Mouse (Mus musculus) myocyte (in vitro differentiated cells): ENCODE measurements at regions not wholly inside any gene's neighbourhood (a gene's known extent, or its start where the extent isn't known, plus 50 kb on each side); places are given as distances from the start of the nearest gene placed in this dataset.

Source experiments
- H3K27me3 ChIP-seq: one replicate; pipeline ENCODE4 v1.6.1; 2011; ENCODE audit not compliant: control insufficient read depth, insufficient read depth, insufficient read length
- H3K36me3 ChIP-seq: one replicate; pipeline ENCODE4 v1.6.1; 2011; ENCODE audit not compliant: control insufficient read depth, insufficient read depth
- H3K4me2 ChIP-seq: one replicate; pipeline ENCODE4 v1.6.1; 2011; ENCODE audit warnings: low read depth, control low read depth
- H3K4me3 ChIP-seq: one replicate; pipeline ENCODE4 v1.5.1; 2011; ENCODE audit warnings: mild to moderate bottlenecking, control low read depth, moderate library complexity
- H3K79me2 ChIP-seq: one replicate; pipeline ENCODE4 v1.6.1; 2011; ENCODE audit not compliant: control insufficient read depth, insufficient read depth
- H3ac ChIP-seq: one replicate; pipeline ENCODE4 v1.6.1; 2011; ENCODE audit not compliant: control insufficient read depth, insufficient read length
- CEBPB ChIP-seq: IDR thresholded peaks from 2 replicates; pipeline ENCODE4 v1.6.1; 2011; ENCODE audit warnings: mild to moderate bottlenecking, moderate library complexity; ENCODE audit not compliant: poor library complexity, insufficient read depth, severe bottlenecking
- E2F4 ChIP-seq: IDR thresholded peaks from one replicate; pipeline ENCODE4 v1.6.1; 2011; ENCODE audit warnings: mild to moderate bottlenecking, control low read depth, moderate library complexity; ENCODE audit not compliant: insufficient read depth
- MAX ChIP-seq: IDR thresholded peaks from one replicate; pipeline ENCODE4 v1.6.1; 2011; ENCODE audit warnings: low read depth, mild to moderate bottlenecking, control low read depth
- MYOD1 ChIP-seq, 3 experiments: IDR thresholded peaks; one replicate each; pipeline ENCODE4 v1.6.1; 2011; ENCODE audit warnings: control low read depth in 2 of 3, low read depth in 2 of 3, mild to moderate bottlenecking in 2 of 3, moderate library complexity in 1 of 3; ENCODE audit not compliant: insufficient read length in 2 of 3, control insufficient read depth in 1 of 3
- MYOG ChIP-seq, 3 experiments: IDR thresholded peaks; one replicate each; pipeline ENCODE4 v1.6.1; 2011; ENCODE audit warnings: control low read depth in 2 of 3, low read depth in 2 of 3, mild to moderate bottlenecking in 2 of 3; ENCODE audit not compliant: insufficient read length in 2 of 3, control insufficient read depth in 1 of 3, insufficient read depth in 1 of 3
- POLR2A ChIP-seq: IDR thresholded peaks from one replicate; pipeline ENCODE4 v1.6.1; 2011; ENCODE audit warnings: low read depth, mild to moderate bottlenecking, control low read depth, moderate library complexity; ENCODE audit not compliant: insufficient read length
- POLR2AphosphoS2 ChIP-seq: IDR thresholded peaks from one replicate; pipeline ENCODE4 v1.6.1; 2011; ENCODE audit warnings: low read depth, control low read depth; ENCODE audit not compliant: insufficient read length
- REST ChIP-seq: IDR thresholded peaks from one replicate; pipeline ENCODE4 v1.6.1; 2011; ENCODE audit warnings: mild to moderate bottlenecking, control low read depth, moderate library complexity; ENCODE audit not compliant: insufficient read depth, insufficient read length
- SRF ChIP-seq: IDR thresholded peaks from one replicate; pipeline ENCODE4 v1.6.1; 2011; ENCODE audit warnings: low read depth; ENCODE audit not compliant: control insufficient read depth, insufficient read length
- TCF12 ChIP-seq: IDR thresholded peaks from one replicate; pipeline ENCODE4 v1.6.1; 2011; ENCODE audit warnings: mild to moderate bottlenecking, control low read depth; ENCODE audit not compliant: poor library complexity, insufficient read depth, severe bottlenecking
- TCF3 ChIP-seq: IDR thresholded peaks from one replicate; pipeline ENCODE4 v1.6.1; 2011; ENCODE audit warnings: low read depth, control low read depth; ENCODE audit not compliant: insufficient read length
- USF1 ChIP-seq: IDR thresholded peaks from one replicate; pipeline ENCODE4 v1.6.1; 2011; ENCODE audit warnings: low read depth, mild to moderate bottlenecking, control low read depth, moderate library complexity

GRCm38 (mm10) chr10:66150966-66151365 lies 945.0 kb upstream of the Jmjd1c start:
- no peak for TF ChIP-seq USF1
- TF ChIP-seq POLR2A = no peak
- TF ChIP-seq MYOG (IDR thresholded peaks at IDR 0.05; ENCODE audit: control insufficient read depth in 1 of 3, insufficient read depth in 1 of 3, insufficient read length in 2 of 3, low read depth in 2 of 3) = no peak
- no peak for TF ChIP-seq REST
- TF ChIP-seq CEBPB = no peak
- no peak for TF ChIP-seq POLR2AphosphoS2
- TF ChIP-seq MYOD1 (IDR thresholded peaks at IDR 0.05; ENCODE audit: control insufficient read depth in 1 of 3, insufficient read length in 2 of 3, low read depth in 2 of 3) = no peak
- no peak for TF ChIP-seq E2F4

GRCm38 (mm10) chr10:66152777-66153176 lies 943.1 kb upstream of the Jmjd1c start:
- Histone ChIP-seq H3ac (no peak overlapping the region), H3K36me3 (no peaks in the 10 kb centered on the region), H3K4me3 (no peak overlapping the region), H3K79me2 (no peaks in the 10 kb centered on the region), H3K4me2 (no peak overlapping the region), H3K27me3 (no peaks in the 10 kb centered on the region)
- TF ChIP-seq MYOG (IDR thresholded peaks at IDR 0.05; ENCODE audit: control insufficient read depth in 1 of 3, insufficient read depth in 1 of 3, insufficient read length in 2 of 3, low read depth in 2 of 3) = no peak
- TF ChIP-seq SRF = no peak
- no peak for TF ChIP-seq POLR2AphosphoS2
- TF ChIP-seq TCF12 = no peak
- no peak for TF ChIP-seq REST
- no peak for TF ChIP-seq MAX
- TF ChIP-seq USF1 = no peak
- TF ChIP-seq TCF3 = no peak
- TF ChIP-seq E2F4 = no peak
- no peak for TF ChIP-seq POLR2A
- TF ChIP-seq CEBPB = no peak
- TF ChIP-seq MYOD1 (IDR thresholded peaks at IDR 0.05; ENCODE audit: control insufficient read depth in 1 of 3, insufficient read length in 2 of 3, low read depth in 2 of 3) = no peak

More at GRCm38 (mm10) chr10:66150966-66151365, 945.0 kb upstream of the Jmjd1c start:
- Histone ChIP-seq H3ac (no peak overlapping the region), H3K27me3 (no peaks in the 10 kb centered on the region), H3K79me2 (no peaks in the 10 kb centered on the region), H3K4me3 (no peak overlapping the region), H3K4me2 (no peak overlapping the region), H3K36me3 (no peaks in the 10 kb centered on the region)

GRCm38 (mm10) chr10:66160916-66161556 lies 934.9 kb upstream of the Jmjd1c start:
- H3K4me3 ChIP-seq = no peak overlapping the region
- no peak for TF ChIP-seq E2F4
- TF ChIP-seq REST = no peak
- TF ChIP-seq MYOD1 (IDR thresholded peaks at IDR 0.05; ENCODE audit: control insufficient read depth in 1 of 3, insufficient read length in 2 of 3, low read depth in 2 of 3) = no peak
- TF ChIP-seq TCF12 = no peak
- TF ChIP-seq TCF3 = no peak
- TF ChIP-seq USF1 = no peak
- TF ChIP-seq CEBPB = no peak
- no peak for TF ChIP-seq POLR2A
- TF ChIP-seq POLR2AphosphoS2 = no peak
- TF ChIP-seq MAX = no peak
- TF ChIP-seq SRF = no peak
- no peak for TF ChIP-seq MYOG (IDR thresholded peaks at IDR 0.05; ENCODE audit: control insufficient read depth in 1 of 3, insufficient read depth in 1 of 3, insufficient read length in 2 of 3, low read depth in 2 of 3)
- no peak overlapping the region for H3K4me2 ChIP-seq
- no peaks in the 10 kb centered on the region for H3K79me2 ChIP-seq
- no peaks in the 10 kb centered on the region for H3K36me3 ChIP-seq
- no peaks in the 10 kb centered on the region for H3K27me3 ChIP-seq
- H3ac ChIP-seq = no peak overlapping the region

GRCm38 (mm10) chr10:66172803-66173202 lies 923.1 kb upstream of the Jmjd1c start:
- Histone ChIP-seq H3K27me3 (no peaks in the 10 kb centered on the region), H3K36me3 (no peaks in the 10 kb centered on the region), H3K4me2 (no peak overlapping the region), H3K4me3 (no peak overlapping the region), H3K79me2 (no peaks in the 10 kb centered on the region), H3ac (no peak overlapping the region)
- no peak for TF ChIP-seq POLR2AphosphoS2
- no peak for TF ChIP-seq E2F4
- TF ChIP-seq USF1 = no peak
- TF ChIP-seq TCF12 = no peak
- TF ChIP-seq SRF = no peak
- no peak for TF ChIP-seq MYOD1 (IDR thresholded peaks at IDR 0.05; ENCODE audit: control insufficient read depth in 1 of 3, insufficient read length in 2 of 3, low read depth in 2 of 3)
- TF ChIP-seq POLR2A = no peak
- no peak for TF ChIP-seq CEBPB
- TF ChIP-seq MYOG (IDR thresholded peaks at IDR 0.05; ENCODE audit: control insufficient read depth in 1 of 3, insufficient read depth in 1 of 3, insufficient read length in 2 of 3, low read depth in 2 of 3) = no peak
- no peak for TF ChIP-seq REST
- TF ChIP-seq TCF3 = no peak
- no peak for TF ChIP-seq MAX
